Mouse (Mus musculus) cortical plate, adult 2 months (tissue): ENCODE data around the gene Sulf2. TPM values are rescaled to one million over a fixed set of nuclear protein-coding genes. Genes with fewer than 3 reads are reported as not detected.
A peak's percentile ranks its signal among the peaks of the same experiment; 100 is the strongest.
"Not testable (repeated sequence)": the region's sequence is repeated elsewhere in the genome, so short reads cannot be mapped to it uniquely, and the experiment has no call there.

Experiments used
- H3K27ac ChIP-seq: fragments of 200-500 bp; 2 replicates; pipeline ENCODE4 v1.5.1; 2012; ENCODE audit warnings: low read length, control low read depth, inconsistent platforms; ENCODE audit not compliant: insufficient read depth
- H3K4me1 ChIP-seq: fragments of 200-500 bp; 2 replicates; pipeline ENCODE4 v1.6.1; 2011; ENCODE audit warnings: low read length; ENCODE audit not compliant: control insufficient read depth, insufficient read depth
- H3K4me3 ChIP-seq: fragments of 200-500 bp; 2 replicates; pipeline ENCODE4 v1.5.1; 2011; ENCODE audit warnings: mild to moderate bottlenecking, low read length, control low read depth; ENCODE audit not compliant: insufficient read depth
- CTCF ChIP-seq: fragments of 200-500 bp; IDR thresholded peaks from 2 replicates; pipeline ENCODE4 v1.5.1; 2011; ENCODE audit warnings: mild to moderate bottlenecking, control low read depth, low read length; ENCODE audit not compliant: insufficient read depth; ENCODE audit errors: extremely low read depth
- POLR2A ChIP-seq: fragments of 200-500 bp; IDR thresholded peaks from 2 replicates; pipeline ENCODE4 v1.6.1; 2011; ENCODE audit warnings: mild to moderate bottlenecking, low read length, control low read depth; ENCODE audit not compliant: insufficient read depth; ENCODE audit errors: extremely low read depth
- polyA plus RNA-seq: library from polyadenylated mRNA; depleted of rRNA; stranded (reverse); fragments of >200 nt; gene quantifications from 2 replicates; pipeline ENCODE4 v1.2.3, GENCODE M21; 2012

The Sulf2 gene
- polyA plus RNA-seq, 1 experiment: 69.5 TPM

DNA sequence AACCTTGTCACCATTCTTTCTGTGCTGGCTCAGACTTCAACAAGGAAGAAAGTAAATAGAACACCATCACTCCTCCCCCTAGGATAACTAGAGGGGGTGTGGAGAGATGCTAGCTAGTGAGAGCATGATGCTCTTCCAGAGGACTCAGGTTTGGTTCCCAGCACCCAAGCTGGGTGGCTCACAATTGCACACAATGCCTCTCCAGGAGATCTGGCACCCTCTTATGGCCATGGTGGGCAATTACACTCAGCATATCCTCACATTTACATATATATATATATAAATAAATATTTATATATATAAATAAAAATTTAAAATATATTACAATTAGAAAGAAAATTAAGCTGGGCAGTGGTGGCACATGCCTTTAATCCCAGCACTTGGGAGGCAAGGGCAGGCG lies 58.6 kb downstream of the Sulf2 start:
- H3K27ac ChIP-seq: no peak overlapping the region
- peaks cover 8% of the 10 kb centered on the region for H3K4me1 ChIP-seq
- 0 out of 2 replicates have a peak, but pooled peaks have one; percentile 2 for TF ChIP-seq CTCF
- TF ChIP-seq POLR2A: no peak
- H3K4me3 ChIP-seq: no peak overlapping the region

DNA sequence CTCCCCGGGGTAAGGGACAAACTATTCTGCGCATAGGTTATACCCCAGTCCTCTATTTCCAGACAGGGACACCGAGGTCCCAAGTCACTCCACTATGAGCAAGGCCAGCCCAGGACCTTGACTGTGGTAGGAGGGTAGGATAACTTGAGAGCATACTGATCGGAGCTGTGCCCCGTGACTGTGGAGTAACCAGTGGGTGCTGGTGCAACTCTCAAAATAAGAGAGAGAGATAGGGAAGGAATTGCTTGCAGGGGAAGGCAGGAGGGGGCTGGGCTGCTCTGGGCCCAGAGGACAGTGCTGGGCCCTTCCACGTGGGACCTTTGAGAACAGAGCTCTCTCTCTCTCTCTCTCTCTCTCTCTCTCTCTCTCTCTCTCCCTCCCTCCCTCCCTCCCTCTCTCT lies 59.2 kb downstream of the Sulf2 start:
- TF ChIP-seq POLR2A (no peak), CTCF (no peak)
- H3K27ac ChIP-seq: no peak overlapping the region
- peaks cover 8% of the 10 kb centered on the region for H3K4me1 ChIP-seq
- H3K4me3 ChIP-seq: no peak overlapping the region

DNA sequence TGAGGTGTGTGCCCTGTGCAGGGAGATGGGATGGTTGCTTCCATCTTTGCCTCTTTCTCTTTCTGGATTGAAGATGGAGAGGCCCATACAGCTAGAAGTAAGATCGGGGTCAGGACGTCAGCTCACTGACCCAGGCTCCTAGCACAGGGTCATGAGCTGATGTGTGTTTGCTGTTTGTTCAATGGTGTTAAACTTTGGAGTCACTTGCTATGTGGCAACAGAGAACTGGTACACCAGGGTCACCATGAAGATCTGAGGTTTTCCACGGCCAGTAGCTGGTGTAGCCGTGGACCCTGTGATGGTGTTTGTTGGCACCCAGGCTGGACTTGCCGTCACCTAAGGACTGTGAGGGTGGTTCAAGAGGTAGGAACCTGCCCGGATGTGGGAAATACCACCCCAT lies 63.1 kb downstream of the Sulf2 start:
- Histone ChIP-seq H3K4me1 (0 out of 2 replicates have a peak, but pooled peaks cover 2% of the 10 kb centered on the region), H3K4me3 (no peak overlapping the region), H3K27ac (no peak overlapping the region)
- TF ChIP-seq CTCF: no peak
- no peak for TF ChIP-seq POLR2A

DNA sequence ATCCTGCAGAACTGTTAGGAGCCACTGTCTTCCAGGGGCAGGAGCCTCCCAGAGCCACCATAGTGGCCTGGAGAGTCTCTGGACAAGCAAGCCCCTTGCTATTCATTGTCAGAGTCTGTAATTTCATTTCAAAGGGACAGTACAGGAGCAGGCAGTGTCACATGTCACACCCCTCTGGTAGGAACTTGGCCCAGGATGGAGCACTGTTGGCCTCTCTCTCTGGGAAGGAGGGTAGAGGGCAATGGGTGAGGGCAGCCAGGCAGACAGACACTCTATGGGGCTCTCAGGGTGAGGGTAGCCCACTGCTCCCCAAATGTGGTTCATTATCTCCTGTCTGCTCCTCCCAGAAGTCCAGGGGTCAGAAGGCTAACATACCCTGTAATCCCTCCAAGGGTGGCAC lies 63.9 kb downstream of the Sulf2 start:
- Histone ChIP-seq H3K4me1 (0 out of 2 replicates have a peak, but pooled peaks cover 2% of the 10 kb centered on the region), H3K27ac (no peak overlapping the region), H3K4me3 (no peak overlapping the region)
- TF ChIP-seq CTCF (no peak), POLR2A (no peak)

DNA sequence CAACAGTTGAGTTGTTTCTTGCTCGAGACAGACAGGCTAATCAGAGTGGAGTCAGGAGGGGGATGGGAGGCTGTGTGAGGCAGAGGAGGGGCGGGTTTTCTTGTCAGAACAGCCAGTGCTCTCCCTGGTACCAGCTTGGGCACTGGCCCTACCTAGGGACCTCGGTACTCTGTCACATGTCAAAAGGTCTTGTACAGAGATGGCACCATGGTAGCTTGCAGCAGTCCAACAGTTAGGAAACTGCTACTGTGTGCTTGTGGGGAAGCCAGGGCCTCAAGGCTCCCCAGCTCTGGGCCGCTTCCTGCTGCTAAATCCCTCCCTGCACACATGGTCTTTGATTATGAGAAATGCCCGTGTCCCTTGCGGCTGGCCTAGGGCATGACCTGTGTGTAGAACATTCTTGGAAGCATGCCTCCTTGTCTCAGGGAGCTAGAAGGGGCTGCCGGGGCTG lies 65.3 kb downstream of the Sulf2 start:
- Histone ChIP-seq H3K4me1 (no peaks in the 10 kb centered on the region), H3K4me3 (no peak overlapping the region), H3K27ac (no peak overlapping the region)
- TF ChIP-seq POLR2A (no peak), CTCF (no peak)

DNA sequence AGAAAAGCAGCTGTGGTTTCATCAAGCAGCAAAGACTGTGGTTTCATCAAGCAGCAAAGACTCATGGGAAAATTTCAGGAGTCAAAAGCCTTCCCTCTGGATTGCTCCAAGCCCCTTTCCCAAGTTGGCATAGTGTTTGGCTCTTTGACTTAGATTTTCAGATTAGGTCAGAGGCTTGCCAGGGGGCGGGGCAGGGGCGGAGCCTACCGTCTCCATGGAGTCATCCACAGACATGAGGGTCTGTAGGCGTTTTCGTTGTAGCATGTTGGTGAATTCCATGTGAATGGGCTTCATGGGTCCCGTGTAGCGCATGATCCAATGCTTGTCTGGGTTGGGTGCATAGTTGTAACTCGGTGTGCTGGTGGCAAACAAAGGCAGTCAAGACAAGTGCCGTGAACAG lies 66.5 kb downstream of the Sulf2 start:
- TF ChIP-seq POLR2A (no peak), CTCF (no peak)
- no peak overlapping the region for H3K4me3 ChIP-seq
- no peak overlapping the region for H3K27ac ChIP-seq
- no peaks in the 10 kb centered on the region for H3K4me1 ChIP-seq

DNA sequence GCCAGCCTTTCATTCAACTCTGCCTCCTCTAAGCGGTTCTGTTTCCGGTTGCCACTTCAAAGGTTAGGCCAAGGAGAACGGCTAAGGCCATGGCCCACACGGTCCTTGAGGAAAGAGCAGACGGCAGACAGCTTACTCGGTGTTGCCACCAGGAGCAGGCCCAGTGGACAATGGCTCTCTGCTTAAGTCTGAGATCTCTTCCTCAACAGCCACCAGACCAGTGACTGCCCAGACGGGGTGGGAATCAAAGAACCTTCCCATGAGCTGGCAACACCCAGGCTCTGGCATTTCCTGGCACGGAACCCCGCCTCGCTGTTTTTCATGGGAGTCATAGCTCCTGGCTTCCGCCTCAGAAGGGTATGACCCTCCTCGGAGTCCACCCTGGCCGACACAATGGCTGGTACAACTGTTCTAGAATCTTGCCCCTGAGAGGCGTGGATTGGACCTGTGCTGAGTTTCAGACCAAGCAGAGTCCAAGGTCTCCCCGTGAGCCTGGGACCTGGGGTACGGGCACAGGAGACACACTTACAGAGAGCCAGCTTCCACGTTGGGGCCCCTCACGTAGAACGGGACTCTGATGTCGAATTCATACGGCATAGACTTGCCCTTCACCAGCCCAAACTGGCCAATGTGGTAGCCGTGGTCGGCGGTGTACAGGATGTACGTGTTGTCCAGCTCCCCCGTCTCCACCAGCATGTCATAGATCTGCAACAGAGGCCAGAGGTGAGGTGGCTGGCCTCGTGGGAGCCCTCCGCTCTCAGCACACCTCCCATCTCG lies 68.8 kb downstream of the Sulf2 start:
- TF ChIP-seq CTCF: no peak
- TF ChIP-seq POLR2A: no peak
- no peak overlapping the region for H3K4me3 ChIP-seq
- H3K4me1 ChIP-seq: no peaks in the 10 kb centered on the region
- H3K27ac ChIP-seq: no peak overlapping the region

DNA sequence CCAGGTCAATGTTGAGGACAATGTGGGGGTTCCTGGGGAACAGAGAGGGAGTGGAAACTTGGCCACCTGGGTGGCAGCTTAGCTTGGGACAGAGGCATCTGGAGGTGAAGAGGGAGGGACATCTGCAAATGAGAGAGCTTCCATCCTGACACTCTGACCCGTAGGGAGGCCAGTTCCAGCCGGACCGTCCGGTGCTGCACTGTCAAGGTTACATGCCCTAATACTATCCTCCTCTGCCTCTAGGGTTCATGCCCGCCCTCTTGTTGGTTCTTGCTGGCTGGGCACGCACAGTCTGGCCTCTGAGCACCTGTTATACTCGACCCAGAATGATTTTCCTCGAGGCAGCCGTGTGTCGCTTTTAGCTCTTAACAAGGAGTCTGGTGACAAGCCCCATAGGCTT lies 69.7 kb downstream of the Sulf2 start:
- H3K4me1 ChIP-seq: no peaks in the 10 kb centered on the region
- no peak overlapping the region for H3K27ac ChIP-seq
- H3K4me3 ChIP-seq: no peak overlapping the region
- TF ChIP-seq POLR2A: no peak
- TF ChIP-seq CTCF: no peak

DNA sequence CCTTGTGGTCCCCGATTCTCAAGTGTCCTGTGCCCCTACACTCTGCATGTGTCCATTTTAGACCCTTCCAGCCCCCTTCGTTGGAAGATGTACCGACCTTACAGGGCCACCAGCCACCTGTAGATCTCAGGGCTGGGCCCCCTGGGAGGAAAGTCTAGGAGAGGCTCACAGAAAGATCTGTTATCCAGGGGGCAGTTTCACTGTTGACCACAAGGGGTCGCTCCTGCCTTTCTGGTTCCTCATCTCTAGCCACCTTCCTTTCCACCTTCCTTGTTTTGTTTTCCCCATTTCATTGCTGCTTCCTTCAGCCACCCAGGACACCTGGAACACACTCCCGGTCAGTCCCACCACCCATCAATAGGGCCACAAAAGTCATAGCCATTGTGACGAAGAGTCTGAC lies 70.5 kb downstream of the Sulf2 start:
- H3K4me3 ChIP-seq, H3K4me1 ChIP-seq, H3K27ac ChIP-seq: not testable (repeated sequence)
- peak; percentile 76 for TF ChIP-seq CTCF

DNA sequence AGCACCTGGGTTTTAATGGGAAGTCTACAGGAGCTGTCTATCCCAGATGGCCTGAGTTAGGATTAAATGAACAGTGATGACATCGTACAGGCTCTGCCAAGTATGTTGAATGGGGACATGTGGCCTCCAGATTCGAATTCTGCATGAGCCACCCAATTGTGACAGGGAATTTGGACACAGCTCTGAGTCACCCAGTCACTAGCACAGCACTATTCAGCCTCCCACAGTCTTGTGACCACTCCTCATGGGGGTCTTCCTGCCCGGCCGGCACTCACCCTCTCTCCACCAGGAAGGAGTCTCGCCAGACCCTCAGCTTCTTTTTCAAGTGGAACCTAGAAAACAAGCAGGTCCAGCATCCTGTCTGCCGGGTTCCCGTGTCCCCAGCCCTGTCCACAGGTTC lies 71.4 kb downstream of the Sulf2 start:
- Histone ChIP-seq H3K4me1 (no peaks in the 10 kb centered on the region), H3K27ac (no peak overlapping the region), H3K4me3 (no peak overlapping the region)
- TF ChIP-seq POLR2A (no peak), CTCF (no peak)

DNA sequence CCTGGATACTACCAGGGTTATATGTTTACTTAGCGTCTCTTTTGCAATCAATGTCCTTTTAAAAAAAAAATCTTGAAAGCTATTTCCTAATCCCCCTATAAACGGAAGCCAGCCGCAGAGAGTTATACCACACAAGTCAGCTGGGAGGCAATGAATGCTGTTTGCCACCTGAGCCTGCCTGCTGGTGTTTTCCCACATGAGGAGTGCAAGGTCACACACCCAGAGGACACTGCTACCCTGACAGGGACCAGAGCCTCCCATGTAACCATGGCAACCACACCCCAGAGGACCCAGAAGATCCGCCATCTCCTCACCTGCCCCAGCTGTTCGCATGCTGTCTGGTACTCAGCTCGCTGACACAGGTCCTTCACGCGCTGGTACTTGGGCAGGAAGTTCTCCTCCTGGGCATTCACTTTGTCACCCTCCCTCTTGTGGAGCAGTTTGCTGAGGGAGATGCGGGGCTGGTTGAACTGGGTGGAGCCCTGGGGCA lies 71.9 kb downstream of the Sulf2 start:
- H3K27ac ChIP-seq: no peak overlapping the region

More for the DNA sequence above, 71.9 kb downstream of the Sulf2 start:
- H3K4me1 ChIP-seq: no peaks in the 10 kb centered on the region
- TF ChIP-seq POLR2A (no peak), CTCF (no peak)
- H3K4me3 ChIP-seq: no peak overlapping the region
